Comparison of ENCODE assay signal across 15 mouse cellular contexts in the genomic region with DNA sequence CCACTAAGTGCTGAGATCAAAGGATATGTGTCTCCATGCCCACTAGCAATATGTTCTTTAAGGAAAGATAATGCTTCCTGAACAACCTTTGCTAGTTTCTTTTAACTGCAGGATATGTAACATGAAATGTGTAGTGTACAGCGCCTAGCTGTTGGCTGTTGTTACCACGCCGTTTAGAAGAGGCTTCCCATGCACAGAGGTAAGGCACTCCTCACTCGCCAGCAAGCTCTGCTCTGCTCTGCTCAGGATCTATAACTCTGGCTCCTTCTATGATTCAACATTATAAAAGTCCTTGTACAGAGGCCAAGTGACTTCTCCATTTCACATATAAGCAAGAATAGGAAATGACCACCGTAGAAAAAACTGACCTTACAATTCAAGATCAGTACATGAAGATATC.
"Had no signal": no experiment of that assay in that cellular context is flagged by ENCODE, and none has a peak within 500 bp of the region (broad histone marks: within the 10 kb centered on the region; RNA-seq: fewer than 3 reads in every experiment).

No protein-coding gene starts in this region.

- H3K4me1 ChIP-seq: midbrain, embryonic 15.5 days; neural tube, embryonic 12.5 days; stomach, embryonic 15.5 days had no signal

- DNase-seq: liver, postnatal 0 days; lung, adult 2 months; right cerebral cortex, postnatal 14 days; thymus, adult 2 months; thymus, postnatal 25 days; thymus, postnatal 4 days had no signal

- ATAC-seq: liver, postnatal 0 days; midbrain, embryonic 13.5 days; midbrain, embryonic 15.5 days had no signal

- H3K4me3 ChIP-seq: liver, embryonic 15.5 days; megakaryocyte, embryonic 14.5 days; midbrain, embryonic 13.5 days; midbrain, embryonic 15.5 days; neural tube, embryonic 12.5 days; stomach, embryonic 15.5 days had no signal

- H3K9me3 ChIP-seq: liver, embryonic 15.5 days; megakaryocyte, embryonic 14.5 days; midbrain, embryonic 13.5 days; midbrain, embryonic 15.5 days; neural tube, embryonic 12.5 days; stomach, embryonic 15.5 days had no signal

- H3K27ac ChIP-seq: liver, embryonic 15.5 days; macrophage; midbrain, embryonic 13.5 days; midbrain, embryonic 15.5 days; neural tube, embryonic 12.5 days; stomach, embryonic 15.5 days; stomach, postnatal 0 days had no signal

- H3K27me3 ChIP-seq: liver, embryonic 15.5 days; megakaryocyte, embryonic 14.5 days; midbrain, embryonic 13.5 days; midbrain, embryonic 15.5 days; neural tube, embryonic 12.5 days; stomach, embryonic 15.5 days had no signal

- H3K4me2 ChIP-seq: liver, embryonic 15.5 days; midbrain, embryonic 11.5 days; midbrain, embryonic 13.5 days; midbrain, embryonic 15.5 days; neural tube, embryonic 12.5 days; stomach, embryonic 15.5 days had no signal

- H3K9ac ChIP-seq: liver, embryonic 15.5 days; liver, postnatal 0 days; midbrain, embryonic 13.5 days; midbrain, embryonic 15.5 days; neural tube, embryonic 12.5 days; stomach, embryonic 15.5 days had no signal
